Mouse (Mus musculus) intestine, embryonic 15.5 days (tissue): Measurements from ENCODE around the gene Klk1b24. TPM values are rescaled to one million over a fixed set of nuclear protein-coding genes. Genes with fewer than 3 reads are reported as not detected.
"Not testable (repeated sequence)": the region's sequence is repeated elsewhere in the genome, so short reads cannot be mapped to it uniquely, and the experiment has no call there.

ENCODE experiments used
- ATAC-seq: fragments of 200-750 bp; cut with Nextera tagmentation; 2 replicates; pipeline ENCODE4 v1.8.0; 2017; ENCODE audit warnings: moderate TSS enrichment, moderate library complexity
- H3K27ac ChIP-seq: fragments of 300-500 bp; sonication (generic); 2 replicates; pipeline ENCODE4 v1.5.1; 2015; ENCODE audit warnings: mild to moderate bottlenecking, inconsistent platforms
- H3K27me3 ChIP-seq: fragments of 300-500 bp; sonication (generic); replicated peaks from 2 replicates; pipeline ENCODE4 v1.6.1; 2015; ENCODE audit warnings: inconsistent platforms
- H3K36me3 ChIP-seq: fragments of 300-500 bp; sonication (generic); 2 replicates; pipeline ENCODE4 v1.6.1; 2015; ENCODE audit warnings: inconsistent platforms
- H3K4me1 ChIP-seq: fragments of 300-500 bp; sonication (generic); replicated peaks from 2 replicates; pipeline ENCODE4 v1.6.1; 2015; ENCODE audit warnings: inconsistent platforms
- H3K4me2 ChIP-seq: fragments of 300-500 bp; sonication (generic); replicated peaks from 2 replicates; pipeline ENCODE4 v1.6.1; 2015; ENCODE audit warnings: mild to moderate bottlenecking, inconsistent platforms
- H3K4me3 ChIP-seq: fragments of 300-500 bp; sonication (generic); replicated peaks from 2 replicates; pipeline ENCODE4 v1.5.1; 2015; ENCODE audit warnings: inconsistent platforms
- H3K9ac ChIP-seq: fragments of 300-500 bp; sonication (generic); 2 replicates; pipeline ENCODE4 v1.6.1; 2015; ENCODE audit warnings: inconsistent platforms
- H3K9me3 ChIP-seq: fragments of 300-500 bp; sonication (generic); 2 replicates; pipeline ENCODE4 v1.6.1; 2016; ENCODE audit warnings: inconsistent platforms
- WGBS: fragments of 180-500 bp; shearing (Covaris S2); methylation state at CpG from one replicate; pipeline ENCODE4 v1.1.7; 2015; 5-methylcytosine and 5-hydroxymethylcytosine counted together
- polyA plus RNA-seq: library from polyadenylated mRNA; unstranded; fragments of >200 nt; fragmentation: Nextera tagmentation; extraction: Ambion mirVana; gene quantifications from 2 replicates; pipeline ENCODE4 v1.2.1, GENCODE M21; 2015

The Klk1b24 gene
- 0.52 TPM in 1 of 2 replicates, not detected in the other for polyA plus RNA-seq

DNA sequence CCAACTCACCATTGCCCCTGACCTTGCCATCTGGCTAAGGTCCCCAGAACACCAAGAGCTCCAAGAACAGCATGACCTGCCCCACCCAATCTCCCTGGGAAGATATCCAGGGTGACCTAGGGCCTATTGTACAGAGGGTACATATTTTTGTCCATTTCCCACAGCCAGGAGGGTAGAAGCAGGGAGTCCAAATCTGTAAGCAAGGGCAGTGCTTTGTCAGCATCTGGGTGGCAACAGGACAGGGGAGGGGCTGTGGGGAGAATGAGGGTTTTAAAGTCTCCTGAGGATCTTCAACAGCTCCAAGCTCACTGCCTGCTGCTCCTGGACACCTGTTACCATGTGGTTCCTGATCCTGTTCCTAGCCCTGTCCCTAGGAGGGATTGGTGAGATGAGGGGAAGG is at the start of gene Klk1b24:
TSS of gene Klk1b24 (plus strand) at position 301 of the 400 bp plus-strand sequence.
- H3K27me3 ChIP-seq, H3K4me1 ChIP-seq, H3K27ac ChIP-seq, H3K9ac ChIP-seq, H3K36me3 ChIP-seq, H3K9me3 ChIP-seq, H3K4me3 ChIP-seq, H3K4me2 ChIP-seq, ATAC-seq: not testable (repeated sequence)

DNA sequence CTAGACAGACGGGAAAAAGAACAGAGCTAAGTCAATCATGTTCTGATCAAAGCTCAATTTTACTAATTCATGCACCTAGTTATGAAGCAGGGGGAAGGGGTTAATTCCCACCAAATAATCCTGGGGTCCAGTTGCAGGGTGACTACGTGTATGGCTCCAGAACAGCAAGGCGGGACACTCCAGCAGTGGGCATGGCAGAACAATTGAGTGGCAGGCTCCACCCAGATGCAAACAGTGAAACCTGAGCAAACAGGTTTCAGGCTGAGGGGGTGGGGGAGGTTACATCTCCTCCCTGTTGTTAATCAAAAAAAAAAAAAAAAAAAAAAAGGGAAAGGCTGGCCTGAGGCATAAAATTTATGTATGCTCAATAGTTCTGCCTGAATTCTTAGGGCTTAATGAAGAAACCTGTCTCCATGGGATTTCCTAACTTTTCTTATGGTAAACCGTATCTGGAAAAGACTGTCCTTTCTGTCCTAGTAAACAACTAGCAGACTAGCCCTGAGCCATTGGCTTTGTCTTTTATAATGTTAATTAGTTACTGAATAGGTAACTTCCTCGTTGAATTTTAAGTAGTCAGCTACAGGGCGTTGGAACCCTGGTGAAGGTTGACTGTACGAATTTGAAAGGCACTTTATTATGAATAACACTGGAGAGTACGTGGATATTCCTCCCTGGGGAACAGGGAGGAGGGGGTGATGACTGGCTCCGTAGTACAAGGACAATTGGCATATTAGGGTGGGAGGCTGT is 8.6 kb upstream of the Klk1b24 start:
- H3K9ac ChIP-seq, result no peak overlapping the region
- ATAC-seq, result peak; percentile 74

DNA sequence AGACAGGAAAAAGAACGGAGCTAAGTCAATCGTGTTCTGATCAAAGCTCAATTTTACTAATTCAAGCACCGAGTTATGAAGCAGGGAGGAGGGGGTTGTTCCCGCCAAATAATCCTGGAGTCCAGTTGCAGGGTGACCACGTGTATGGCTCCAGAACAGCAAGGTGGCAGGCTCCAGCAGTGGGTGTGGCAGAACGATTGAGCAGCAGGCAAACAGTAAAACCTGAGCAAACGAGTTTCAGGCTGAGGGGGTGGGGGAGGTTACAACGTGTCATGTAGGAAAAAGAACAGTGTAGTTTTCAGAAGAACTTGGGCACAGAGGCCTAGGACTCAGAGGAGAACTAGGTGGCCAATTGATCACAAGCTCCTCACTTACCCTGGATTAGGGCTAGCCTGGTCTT is 1.5 kb upstream of the Klk1b24 start:
- H3K27me3 ChIP-seq, result not testable (repeated sequence)

More for the DNA sequence above, 8.6 kb upstream of the Klk1b24 start:
- Histone ChIP-seq H3K9me3 (no peaks in the 10 kb centered on the region), H3K27me3 (no peaks in the 10 kb centered on the region), H3K4me1 (no peaks in the 10 kb centered on the region), H3K27ac (no peak overlapping the region), H3K4me2 (no peak overlapping the region), H3K36me3 (no peaks in the 10 kb centered on the region), H3K4me3 (no peak overlapping the region)
- WGBS, result 56% methylated on average over 9 of the region's 9 CpGs

DNA sequence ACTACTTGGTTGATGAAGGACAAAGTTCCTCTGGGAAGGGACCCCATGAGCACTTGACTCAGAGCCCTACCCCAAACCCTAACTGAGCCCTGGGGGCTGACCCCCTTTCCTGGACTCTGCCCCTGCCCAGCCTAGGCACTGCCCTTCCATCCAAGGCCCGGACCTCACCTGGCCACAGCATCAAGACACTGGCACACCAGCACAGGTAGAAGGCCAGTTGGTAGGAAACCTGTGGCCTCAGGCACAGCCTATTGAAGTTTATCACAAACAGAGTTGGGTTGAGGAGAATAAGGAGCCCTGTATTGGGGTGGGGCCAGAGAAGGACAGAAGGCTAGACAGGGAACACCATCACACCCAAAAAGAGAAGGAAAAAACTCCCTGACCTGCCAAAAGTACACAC is 5.4 kb downstream of the Klk1b24 start:
- not testable (repeated sequence) for H3K4me3 ChIP-seq, H3K9me3 ChIP-seq, H3K4me2 ChIP-seq, ATAC-seq, H3K9ac ChIP-seq, H3K36me3 ChIP-seq, H3K27me3 ChIP-seq, H3K27ac ChIP-seq, H3K4me1 ChIP-seq
- WGBS, result 95% methylated on average over 1 of the region's 1 CpGs

More for the DNA sequence above, 1.5 kb upstream of the Klk1b24 start:
- H3K9me3 ChIP-seq, H3K4me2 ChIP-seq, H3K27ac ChIP-seq, H3K9ac ChIP-seq, H3K36me3 ChIP-seq, H3K4me3 ChIP-seq, H3K4me1 ChIP-seq: not testable (repeated sequence)
- WGBS, result 54% methylated on average over 8 of the region's 8 CpGs
- ATAC-seq, result peak; percentile 58; the same call in 1 of the 2 replicates

DNA sequence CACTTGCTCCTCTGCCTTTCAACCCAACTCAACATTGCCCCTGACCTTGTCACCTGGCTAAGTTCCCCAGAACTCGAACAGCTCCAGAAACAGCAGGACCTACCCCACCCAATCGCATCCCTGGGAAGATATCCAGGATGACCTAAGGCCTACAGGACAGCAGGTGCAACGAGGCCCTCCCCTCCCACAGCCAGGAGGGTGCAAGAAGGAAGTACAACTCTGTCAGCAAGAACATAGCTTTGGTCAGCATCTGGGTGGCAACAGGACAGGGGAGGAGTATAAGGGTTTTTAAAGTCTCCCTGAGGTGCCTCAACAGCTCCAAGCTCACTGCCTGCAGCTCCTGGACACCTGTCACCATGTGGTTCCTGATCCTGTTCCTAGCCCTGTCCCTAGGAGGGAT is 9.9 kb downstream of the Klk1b24 start, which contains the start of gene Klk1b3:
TSS of gene Klk1b3 (plus strand) at position 301 of the 400 bp plus-strand sequence.
- Histone ChIP-seq H3K4me2 (no peak within 1 kb of the TSS), H3K27ac (no peak within 1 kb of the TSS), H3K4me1 (no peaks in the 10 kb centered on the region), H3K4me3 (no peak within 1 kb of the TSS), H3K36me3 (no peaks in the 10 kb centered on the region), H3K9me3 (no peaks in the 10 kb centered on the region), H3K27me3 (no peaks in the 10 kb centered on the region), H3K9ac (no peak within 1 kb of the TSS)
- 62% methylated on average over 3 of the region's 3 CpGs for WGBS
- ATAC-seq, result no peak

DNA sequence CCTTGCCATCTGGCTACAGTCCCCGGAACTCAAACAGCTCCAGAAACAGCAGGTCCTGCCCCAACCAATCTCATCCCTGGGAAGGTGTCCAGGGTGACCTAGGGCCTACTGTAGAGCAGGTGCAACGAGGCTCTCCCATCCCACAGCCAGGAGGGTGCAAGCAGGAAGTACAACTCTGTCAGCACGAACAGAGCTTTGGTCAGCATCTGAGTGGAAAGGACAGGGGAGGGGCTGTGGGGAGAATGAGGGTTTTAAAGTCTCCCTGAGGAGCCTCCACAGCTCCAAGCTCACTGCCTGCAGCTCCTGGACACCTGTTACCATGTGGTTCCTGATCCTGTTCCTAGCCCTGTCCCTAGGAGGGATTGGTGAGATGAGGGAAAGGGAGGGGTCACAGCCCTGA is 19.1 kb downstream of the Klk1b24 start, which contains the start of gene Klk1b4:
TSS of gene Klk1b4 (plus strand) at position 301 of the 400 bp plus-strand sequence.
- 43% methylated on average over 3 of the region's 3 CpGs for WGBS
- not testable (repeated sequence) for H3K27me3 ChIP-seq, H3K4me3 ChIP-seq, ATAC-seq, H3K9ac ChIP-seq, H3K9me3 ChIP-seq, H3K4me1 ChIP-seq, H3K4me2 ChIP-seq, H3K36me3 ChIP-seq, H3K27ac ChIP-seq

DNA sequence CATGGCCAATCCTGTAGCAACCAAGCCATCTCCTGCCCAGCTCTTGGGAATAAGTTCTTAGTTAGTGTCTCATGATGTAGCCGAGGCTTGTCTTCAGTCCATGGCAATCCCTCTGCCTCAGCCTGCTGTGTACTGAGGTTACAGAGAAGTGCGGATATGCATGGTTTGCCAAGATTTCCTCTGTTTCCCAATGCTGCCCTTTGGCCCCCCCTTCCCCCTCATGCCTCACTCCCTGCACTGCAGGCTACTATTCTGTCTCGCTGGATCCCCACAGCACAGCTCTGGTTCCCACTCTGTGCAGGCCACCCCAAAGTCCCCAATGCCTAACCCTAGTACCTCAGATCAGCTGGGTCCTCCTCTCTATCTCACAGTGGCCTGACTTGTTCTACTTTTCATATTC is 20.3 kb downstream of the Klk1b24 start:
- Histone ChIP-seq H3K4me2 (no peak overlapping the region), H3K4me3 (no peak overlapping the region), H3K9ac (no peak overlapping the region), H3K9me3 (no peaks in the 10 kb centered on the region), H3K36me3 (no peaks in the 10 kb centered on the region), H3K4me1 (no peaks in the 10 kb centered on the region), H3K27ac (no peak overlapping the region), H3K27me3 (no peaks in the 10 kb centered on the region)
- no peak for ATAC-seq
- 85% methylated on average over 3 of the region's 3 CpGs for WGBS

DNA sequence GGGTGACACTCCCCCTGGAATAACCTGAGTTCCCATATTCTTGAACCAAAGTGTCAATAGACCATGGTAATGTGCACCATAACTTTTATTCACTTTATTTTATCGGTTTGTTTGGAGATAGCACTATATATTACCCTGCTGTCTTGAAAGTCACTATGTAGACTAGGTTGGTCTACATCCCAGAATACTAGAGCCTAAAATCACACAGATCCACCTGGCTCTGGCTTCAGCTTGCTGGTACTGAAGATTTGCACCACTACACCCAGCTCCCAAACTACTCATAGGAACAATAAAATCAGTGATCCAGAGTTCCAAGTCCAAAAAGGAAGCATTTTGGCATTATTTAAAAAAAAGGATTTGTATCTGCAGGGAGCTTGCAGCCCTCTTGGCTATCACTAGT is 27.6 kb downstream of the Klk1b24 start, which contains the start of gene Klk1b5:
TSS of gene Klk1b5 (plus strand) at position 301 of the 400 bp plus-strand sequence.
- Histone ChIP-seq H3K4me3 (no peak within 1 kb of the TSS), H3K9me3 (no peaks in the 10 kb centered on the region), H3K9ac (no peak within 1 kb of the TSS), H3K27me3 (no peaks in the 10 kb centered on the region), H3K4me2 (no peak within 1 kb of the TSS), H3K4me1 (no peaks in the 10 kb centered on the region), H3K27ac (no peak within 1 kb of the TSS), H3K36me3 (no peaks in the 10 kb centered on the region)
- no peak for ATAC-seq
- 74% methylated on average over 1 of the region's 1 CpGs for WGBS

DNA sequence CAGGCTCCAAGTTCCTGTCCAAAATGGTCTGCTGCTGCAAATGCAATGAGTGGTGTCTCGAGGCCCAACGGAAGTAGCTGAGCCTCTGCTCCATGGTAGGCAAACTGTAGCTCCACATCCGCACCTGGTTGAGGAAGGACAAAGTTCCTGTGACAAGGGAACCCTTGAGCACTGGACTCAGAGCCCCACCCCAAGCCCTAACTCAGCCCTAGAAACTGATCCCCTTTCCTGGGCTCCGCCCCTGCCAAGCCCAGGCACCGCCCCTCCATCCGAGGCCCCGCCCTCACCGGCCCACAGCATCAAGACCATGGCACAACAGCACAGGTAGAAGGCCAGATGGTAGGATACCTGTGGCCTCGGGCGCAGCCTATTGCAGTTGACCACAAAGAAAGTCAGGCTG is 33.6 kb downstream of the Klk1b24 start:
- ATAC-seq, result peak; percentile 71
- 71% methylated on average over 10 of the region's 10 CpGs for WGBS
- H3K27me3 ChIP-seq, result not testable (repeated sequence)

DNA sequence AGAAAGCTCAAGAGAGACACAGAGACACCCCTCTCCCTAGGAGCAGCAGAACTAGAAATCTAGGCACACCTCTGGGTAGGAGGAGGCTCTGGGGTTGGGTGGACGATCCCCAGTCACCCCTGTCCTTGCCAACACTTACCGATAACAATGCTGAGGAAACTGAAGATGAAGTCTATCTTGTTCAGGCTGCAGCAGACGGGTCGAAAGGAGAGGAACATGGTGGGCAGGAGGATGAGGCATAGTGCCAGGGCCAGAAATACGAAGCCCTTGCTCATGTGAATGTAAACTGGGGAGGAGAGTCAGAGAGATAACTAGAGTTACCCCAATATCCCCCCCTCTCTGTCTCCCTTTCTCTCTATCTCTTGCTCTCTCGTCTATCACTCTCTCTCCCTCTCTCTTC is 34.3 kb downstream of the Klk1b24 start:
- H3K36me3 ChIP-seq, H3K4me2 ChIP-seq, H3K27me3 ChIP-seq, ATAC-seq, H3K4me3 ChIP-seq, H3K27ac ChIP-seq, H3K9me3 ChIP-seq, H3K4me1 ChIP-seq, H3K9ac ChIP-seq: not testable (repeated sequence)
- 67% methylated on average over 6 of the region's 6 CpGs for WGBS

More for the DNA sequence above, 33.6 kb downstream of the Klk1b24 start:
- H3K4me1 ChIP-seq, H3K36me3 ChIP-seq, H3K9ac ChIP-seq, H3K9me3 ChIP-seq, H3K27ac ChIP-seq, H3K4me3 ChIP-seq, H3K4me2 ChIP-seq: not testable (repeated sequence)

DNA sequence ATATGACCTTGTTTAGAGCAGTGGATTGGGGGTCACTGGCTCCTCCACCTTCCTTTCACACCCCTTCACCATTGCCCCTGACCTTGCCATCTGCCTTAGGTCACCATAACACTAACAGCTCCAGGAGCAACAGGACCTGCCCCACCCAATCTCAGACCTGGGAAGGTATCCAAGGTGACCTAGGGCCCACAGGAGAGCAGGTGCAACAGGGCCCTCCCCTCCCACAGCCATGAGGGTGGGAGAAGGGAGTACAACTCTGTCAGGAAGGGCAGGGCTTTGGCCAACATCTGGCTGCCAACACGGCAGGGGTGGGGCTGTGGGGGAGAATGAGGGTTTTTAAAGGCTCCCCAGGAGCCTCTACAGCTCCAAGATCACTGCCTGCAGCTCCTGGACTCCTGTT is 37.0 kb downstream of the Klk1b24 start, which contains the start of gene Klk1:
TSS of gene Klk1 (plus strand) at position 285 of the 400 bp plus-strand sequence.
- Histone ChIP-seq H3K9me3 (no peaks in the 10 kb centered on the region), H3K27me3 (no peaks in the 10 kb centered on the region), H3K4me1 (no peaks in the 10 kb centered on the region), H3K36me3 (no peaks in the 10 kb centered on the region), H3K27ac (no peak within 1 kb of the TSS), H3K9ac (no peak within 1 kb of the TSS), H3K4me2 (no peak within 1 kb of the TSS), H3K4me3 (no peak within 1 kb of the TSS)
- WGBS, result 29% methylated on average over 1 of the region's 1 CpGs
- peak; percentile 54 for ATAC-seq

DNA sequence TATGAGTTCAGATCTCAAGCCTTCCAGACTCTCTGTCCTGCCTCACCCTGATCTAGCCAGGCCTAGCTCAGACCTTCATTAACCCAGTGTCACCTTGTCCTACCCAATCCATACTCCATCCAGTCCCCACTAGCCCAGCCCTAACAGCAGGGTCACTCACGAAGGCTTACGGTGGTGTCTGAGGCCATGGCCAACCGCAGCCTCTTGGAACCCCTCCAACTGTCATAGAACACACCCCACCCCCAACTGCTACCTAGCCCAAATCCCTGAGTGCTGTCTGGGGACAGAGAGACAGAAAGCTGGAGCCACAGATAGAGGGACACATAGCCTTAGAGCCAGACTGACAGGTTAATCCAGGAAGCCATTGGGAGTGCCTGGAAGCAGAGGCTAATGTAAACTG is 47.9 kb downstream of the Klk1b24 start, which contains the start of gene Gm36864:
TSS of gene Gm36864 (plus strand) at position 269 of the 400 bp plus-strand sequence.
- no peaks in the 10 kb centered on the region for H3K27me3 ChIP-seq
- 81% methylated on average over 3 of the region's 3 CpGs for WGBS
- no peak for ATAC-seq
- H3K4me1 ChIP-seq, result no peaks in the 10 kb centered on the region
- no peak within 1 kb of the TSS for H3K9ac ChIP-seq
- H3K4me2 ChIP-seq, result no peak within 1 kb of the TSS
- no peak within 1 kb of the TSS for H3K4me3 ChIP-seq
- no peak within 1 kb of the TSS for H3K27ac ChIP-seq
- no peaks in the 10 kb centered on the region for H3K36me3 ChIP-seq
- no peaks in the 10 kb centered on the region for H3K9me3 ChIP-seq

DNA sequence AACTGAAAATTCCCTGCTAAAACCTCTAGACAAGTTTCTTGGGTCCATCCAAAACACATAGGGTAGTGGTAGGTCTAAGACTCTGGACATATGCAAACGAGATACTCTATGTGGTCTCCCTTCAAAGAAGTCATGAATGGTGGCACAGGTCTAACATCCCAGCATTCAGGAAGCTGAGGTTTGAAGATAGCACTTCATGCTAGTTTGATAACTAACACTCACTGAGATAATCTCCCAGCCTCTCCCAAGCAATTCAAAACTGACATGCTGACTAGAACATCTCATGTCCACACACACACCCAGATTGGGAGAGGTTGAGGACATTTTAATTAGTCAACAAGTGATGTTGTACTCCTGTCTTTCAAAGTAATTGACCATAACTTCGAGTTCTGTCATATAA is 51.9 kb downstream of the Klk1b24 start:
- no peaks in the 10 kb centered on the region for H3K4me1 ChIP-seq
- no peak for ATAC-seq

More for the DNA sequence above, 51.9 kb downstream of the Klk1b24 start:
- no peaks in the 10 kb centered on the region for H3K9me3 ChIP-seq
- no peak overlapping the region for H3K4me2 ChIP-seq
- WGBS, result 55% methylated on average over 2 of the region's 2 CpGs
- H3K27me3 ChIP-seq, result no peaks in the 10 kb centered on the region
- H3K36me3 ChIP-seq, result no peaks in the 10 kb centered on the region
- no peak overlapping the region for H3K9ac ChIP-seq
- H3K4me3 ChIP-seq, result no peak overlapping the region
- no peak overlapping the region for H3K27ac ChIP-seq
